Mouse (Mus musculus) spleen, adult 18-20 months (tissue): ENCODE measurements around the gene Slc35d2.

ENCODE experiments used
- DNase-seq, 2 experiments: peaks; one replicate each; pipeline ENCODE4 v3.0.0; 2022; ENCODE audit warnings: mixed read lengths in 2 of 2

Gene Slc35d2

DNA sequence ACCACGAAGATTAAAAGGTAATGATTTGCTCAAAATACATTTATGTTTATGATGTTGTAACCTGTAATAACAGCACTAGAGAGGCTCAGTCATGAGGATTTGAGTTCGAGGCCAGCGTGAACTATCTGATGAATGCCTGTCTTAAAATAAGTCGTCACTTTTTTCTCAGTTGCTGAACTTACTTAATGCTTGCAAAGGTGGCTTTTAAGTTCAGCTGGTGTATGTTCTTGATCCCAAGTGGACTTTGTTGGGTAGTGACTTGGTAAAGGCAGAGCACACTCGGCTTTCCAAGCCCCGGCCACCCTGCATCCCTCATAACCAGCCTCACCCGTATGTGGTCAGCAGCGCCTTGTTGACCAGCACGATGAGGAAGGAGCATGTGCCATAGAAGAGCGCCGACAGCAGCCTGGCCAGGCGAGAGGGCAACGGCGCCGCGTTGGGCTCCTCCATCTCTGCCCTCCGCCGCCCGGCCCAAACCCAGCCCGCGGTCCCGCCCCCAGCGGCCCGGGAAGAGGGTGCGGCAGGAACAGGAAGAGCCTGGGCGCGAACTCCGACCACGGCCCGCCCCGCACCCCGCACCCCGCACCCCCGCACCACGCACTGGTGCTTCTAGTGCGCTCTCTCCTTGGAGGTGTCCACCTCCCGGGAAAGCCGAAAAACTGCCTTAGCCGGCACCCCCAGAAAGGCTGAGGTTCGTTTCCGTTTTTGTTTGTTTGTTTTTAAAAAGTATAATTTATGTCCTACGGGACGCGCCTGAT lies at the start of gene Slc35d2:
Slc35d2 (minus strand) TSS at position 511 of the 758 bp plus-strand sequence.
- peak; percentile 66 to 79 for DNase-seq

DNA sequence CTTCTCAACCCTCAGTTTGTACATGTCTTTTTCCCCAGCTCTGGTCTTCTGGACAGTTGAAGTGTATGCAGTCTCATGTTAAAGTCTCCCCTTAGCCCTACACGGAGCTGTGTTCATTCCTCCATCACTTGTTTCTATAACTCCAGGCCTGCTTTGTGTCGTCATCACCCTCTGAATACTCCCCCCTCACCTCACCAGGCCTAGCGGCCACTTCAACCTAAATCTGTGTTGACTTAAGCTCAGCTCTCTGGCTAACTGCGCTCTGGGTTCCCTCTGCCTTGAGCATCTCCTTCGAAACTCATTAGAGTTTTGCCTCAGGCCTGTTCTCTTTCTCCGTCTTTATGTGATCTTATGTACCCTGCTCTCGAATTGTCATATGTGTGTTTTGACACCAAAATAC lies 48.8 kb upstream of the Slc35d2 start:
- DNase-seq, result no peak

DNA sequence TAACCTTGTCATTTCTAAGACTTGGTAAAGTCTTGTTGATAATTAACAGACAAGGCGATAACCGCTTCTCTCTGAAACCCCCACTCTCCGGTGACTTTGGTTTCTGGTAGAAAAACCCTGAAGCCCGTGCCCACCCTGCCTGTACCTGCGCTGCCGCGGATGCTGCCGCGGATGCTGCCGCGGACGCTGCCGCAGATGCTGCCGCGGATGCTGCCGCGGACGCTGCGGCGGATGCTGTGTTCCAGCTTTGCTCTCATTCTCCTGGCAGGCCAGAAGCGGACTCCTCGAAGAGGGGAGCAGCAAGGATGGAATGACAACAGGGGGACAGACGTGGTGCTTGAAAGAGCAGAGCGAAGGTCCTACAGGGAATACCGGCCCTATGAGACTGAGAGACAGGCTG lies 40.6 kb upstream of the Slc35d2 start:
- DNase-seq, result no peak

DNA sequence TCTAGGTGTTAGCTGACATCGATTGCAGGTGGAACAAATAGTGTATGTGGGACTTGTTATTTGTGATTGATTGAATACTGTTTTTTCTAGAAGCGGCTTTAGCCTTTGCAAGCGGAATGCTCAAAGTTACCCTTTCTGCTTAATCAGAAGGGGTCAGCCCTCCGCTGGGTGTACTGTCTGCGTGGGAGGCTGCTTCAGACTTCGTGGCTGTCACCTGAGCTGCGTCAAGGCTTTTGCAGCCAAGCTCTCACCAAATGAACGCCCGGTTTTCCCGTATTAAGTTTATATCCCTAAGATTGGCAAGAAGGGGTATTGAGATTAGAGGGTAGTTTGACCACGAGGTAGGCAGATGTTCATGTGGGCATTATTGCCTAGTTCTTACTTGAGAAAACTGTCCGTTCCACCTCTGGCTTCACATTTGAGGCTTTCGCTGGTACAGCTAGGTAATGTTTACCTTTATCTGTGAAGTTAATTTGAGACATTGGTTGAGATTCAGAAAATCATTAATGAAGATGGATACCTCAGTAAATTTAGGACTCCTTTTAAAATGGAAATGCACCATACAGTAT lies 34.1 kb upstream of the Slc35d2 start:
- no peak for DNase-seq

DNA sequence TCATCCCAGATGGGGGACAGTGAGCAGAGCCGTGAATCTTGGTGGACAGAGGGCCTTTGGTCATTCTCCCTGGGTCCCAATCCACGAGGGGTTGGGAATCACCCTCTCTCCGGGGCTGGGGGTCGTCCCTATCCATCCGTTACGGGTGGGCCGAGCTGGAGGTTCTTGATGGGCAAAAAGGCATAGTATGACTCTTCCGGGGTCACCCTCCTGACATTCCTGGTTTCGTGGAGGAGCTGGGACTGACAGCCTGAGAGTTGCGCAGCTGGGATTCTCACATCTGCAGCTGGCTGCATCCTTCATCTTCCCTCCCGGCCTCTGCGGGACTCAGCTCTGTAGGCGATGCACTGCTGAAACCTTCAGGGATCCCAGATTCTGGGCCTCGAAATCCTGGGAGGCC lies 33.5 kb upstream of the Slc35d2 start:
- no peak for DNase-seq

DNA sequence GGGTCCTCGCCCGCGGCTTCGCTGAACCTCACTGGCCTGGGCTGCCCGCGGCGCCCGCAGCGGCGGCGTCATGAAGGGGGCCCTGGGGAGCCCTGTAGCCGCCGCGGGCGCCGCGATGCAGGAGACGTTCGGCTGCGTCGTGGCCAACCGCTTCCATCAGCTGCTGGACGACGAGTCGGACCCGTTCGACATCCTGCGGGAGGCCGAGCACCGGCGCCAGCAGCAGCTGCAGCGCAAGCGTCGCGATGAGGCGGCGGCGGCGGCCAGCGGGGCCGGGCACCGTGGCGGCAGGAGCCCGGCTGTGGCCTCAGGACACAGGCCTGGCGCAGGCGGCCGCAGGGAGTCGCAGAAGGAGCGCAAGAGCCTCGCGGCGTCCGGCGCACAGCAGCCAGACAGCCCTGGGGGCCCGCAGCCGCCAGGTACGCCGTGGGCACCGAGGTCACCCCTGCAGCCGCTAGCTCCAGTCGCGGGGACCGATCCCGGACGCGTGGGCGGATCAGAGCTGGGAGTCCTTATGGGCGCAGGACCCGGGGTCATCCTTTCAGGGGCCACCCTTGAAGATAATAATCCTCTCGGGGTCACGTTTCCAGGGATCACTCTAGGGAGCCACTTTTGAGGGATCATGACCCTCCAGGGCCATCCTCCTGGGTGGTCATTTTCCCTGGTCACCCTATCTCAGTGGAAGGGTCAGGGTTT lies 32.9 kb upstream of the Slc35d2 start:
- peak in 1 of 2 experiments; percentile 31 for DNase-seq

DNA sequence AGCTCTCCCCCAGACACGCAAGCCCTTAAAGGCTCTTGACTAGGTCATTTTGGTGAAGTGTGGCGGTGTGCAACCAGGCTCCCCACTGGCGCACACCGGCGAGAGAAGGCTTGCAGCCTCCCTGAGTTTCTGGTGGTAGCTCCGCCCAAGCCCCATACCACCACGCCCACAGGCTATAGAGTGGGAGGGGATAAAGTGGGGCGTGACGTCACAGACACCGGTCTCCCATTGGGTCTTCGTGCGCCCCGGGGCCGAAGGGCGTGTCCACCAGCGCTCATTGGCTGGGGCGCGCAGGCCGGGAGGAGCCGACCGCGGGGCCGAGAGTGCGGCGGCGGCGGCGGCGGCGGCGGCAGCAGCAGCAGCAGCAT lies 32.4 kb upstream of the Slc35d2 start, which contains the start of gene Habp4:
Habp4 (plus strand) TSS at position 277 of the 368 bp plus-strand sequence.
- DNase-seq, result peak; percentile 96 to 98

DNA sequence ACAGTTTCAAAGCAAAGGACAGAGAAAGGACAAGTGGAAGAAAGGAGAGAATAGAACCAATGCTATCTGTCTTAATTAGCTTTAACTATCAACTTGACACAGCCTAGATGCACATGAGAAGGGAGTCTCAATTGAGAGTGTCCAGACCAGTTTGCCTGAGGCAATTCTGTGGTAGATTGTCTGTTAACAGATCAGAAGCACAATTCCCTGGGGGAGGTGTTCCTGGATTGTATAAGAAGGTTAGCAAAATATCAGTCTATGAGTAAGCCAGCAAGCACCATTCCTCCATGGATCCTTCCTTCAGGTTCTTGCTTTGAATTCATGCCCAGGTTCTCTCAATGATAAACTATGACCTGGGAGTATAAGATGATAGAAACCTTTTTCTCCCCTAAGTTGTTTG lies 27.8 kb upstream of the Slc35d2 start:
- no peak for DNase-seq

DNA sequence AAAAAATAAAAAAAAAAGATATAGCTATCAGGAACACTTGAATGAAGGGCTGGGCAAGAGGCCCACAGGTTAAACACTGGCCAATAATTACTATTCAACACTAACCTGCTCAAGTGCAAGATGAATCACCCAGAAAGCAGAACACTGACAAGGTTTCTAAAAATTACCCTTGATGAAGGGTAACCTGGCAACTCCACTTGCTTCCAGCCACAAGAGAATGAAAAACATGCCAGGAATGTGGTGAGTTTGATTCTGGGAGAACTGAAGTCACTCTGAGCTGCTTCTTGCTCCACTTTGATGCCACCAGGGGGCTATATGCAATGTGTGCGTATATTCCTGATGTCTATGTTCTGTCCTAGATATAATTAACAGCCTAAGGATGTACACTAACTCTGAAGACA lies 26.0 kb upstream of the Slc35d2 start:
- no peak for DNase-seq

DNA sequence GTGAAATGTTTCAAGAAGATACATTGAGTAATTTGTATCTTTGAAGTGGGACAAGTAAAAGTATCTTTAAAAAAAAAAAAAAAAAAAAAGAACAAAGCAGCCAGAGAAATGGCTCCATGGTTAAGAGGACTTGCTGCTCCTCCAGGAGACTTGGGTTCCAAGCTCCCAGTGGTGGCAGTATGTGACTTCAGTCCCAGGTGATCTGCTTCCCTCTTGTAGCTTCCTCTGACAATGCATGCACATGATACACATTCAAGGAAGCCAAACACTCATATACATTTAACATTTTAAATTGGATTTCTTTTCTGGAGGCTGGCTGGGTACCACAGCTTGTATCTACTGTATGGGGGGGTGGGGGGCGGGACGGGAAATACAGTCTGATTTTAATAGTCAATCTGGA lies 25.5 kb upstream of the Slc35d2 start:
- no peak for DNase-seq

DNA sequence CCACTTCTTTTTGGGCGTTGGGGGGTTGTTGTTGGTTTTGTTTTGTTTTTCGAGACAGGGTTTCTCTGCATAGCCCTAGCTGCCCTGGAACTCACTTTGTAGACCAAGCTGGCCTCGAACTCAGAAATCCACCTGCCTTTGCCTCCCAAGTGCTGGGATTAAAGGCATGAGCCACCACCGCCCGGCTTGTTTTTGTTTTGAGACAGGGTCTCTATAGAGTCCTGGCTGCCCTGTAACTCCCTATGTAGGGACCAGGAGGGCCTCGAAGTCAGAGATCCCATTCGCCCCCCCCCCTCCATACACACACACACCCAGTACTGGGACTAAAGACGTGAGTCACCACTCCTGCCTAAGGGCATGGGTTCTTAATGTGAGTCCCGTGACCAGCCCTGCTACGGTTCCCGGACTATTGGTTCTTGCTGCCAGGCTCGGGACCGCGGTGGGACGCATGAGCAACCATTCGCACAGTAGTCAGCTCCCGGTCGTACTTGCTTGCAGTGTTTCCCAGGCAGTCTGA lies 24.6 kb upstream of the Slc35d2 start:
- DNase-seq, result peak; percentile 33 to 43

DNA sequence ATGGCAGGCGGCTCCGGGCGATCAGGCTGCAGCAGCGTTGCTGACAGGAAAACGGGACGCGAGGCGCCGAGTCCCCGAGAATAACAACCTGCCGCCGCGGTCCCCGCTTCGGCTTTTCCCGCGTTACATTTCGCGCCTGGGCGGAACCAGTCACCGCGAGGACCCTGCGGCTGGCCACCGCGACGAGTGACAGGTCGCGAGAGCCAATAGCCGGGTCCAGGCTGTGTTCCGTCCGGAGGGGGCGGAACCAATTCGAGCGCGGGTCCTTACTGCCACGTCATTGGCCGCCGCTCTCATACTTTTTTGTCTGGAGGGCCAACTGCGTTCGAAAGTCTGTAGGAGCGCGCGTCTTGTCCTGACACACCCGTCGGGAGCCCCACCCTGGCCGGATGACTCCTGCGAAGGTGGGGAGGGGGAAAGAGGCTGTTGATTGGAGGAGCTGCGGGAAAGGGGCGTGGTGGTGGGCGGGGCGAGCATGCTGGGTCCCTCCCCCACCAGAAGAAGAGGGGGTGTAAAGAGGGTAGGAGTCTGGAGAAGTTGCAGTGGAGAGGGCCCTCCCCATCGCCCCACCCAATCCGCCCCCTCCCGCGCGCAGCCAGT lies 24.0 kb upstream of the Slc35d2 start, which contains the start of gene Zfp367:
Zfp367 (minus strand) TSS at position 120 of the 600 bp plus-strand sequence.
- DNase-seq, result peak; percentile 95 to 99

DNA sequence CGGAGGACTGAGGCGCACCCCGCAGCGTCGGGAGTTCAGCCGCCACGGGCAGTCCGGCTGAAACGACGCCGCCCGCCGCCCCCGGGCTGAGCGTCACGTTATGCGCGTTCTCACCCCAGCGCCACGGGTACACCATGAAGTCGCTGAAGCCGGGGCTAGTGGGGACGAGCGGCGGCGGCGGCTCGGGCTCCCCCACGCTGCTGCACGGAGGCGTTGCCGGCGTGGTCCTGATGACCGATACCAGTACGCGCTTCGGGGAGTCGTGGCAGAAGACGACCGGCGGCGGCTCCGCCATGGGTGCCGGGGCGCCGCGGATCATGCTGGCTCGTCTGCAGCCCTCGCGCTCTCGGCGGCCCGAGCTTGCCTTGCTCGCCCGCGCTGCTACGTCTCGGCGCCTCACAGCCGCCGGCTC lies 23.5 kb upstream of the Slc35d2 start:
- no peak for DNase-seq

DNA sequence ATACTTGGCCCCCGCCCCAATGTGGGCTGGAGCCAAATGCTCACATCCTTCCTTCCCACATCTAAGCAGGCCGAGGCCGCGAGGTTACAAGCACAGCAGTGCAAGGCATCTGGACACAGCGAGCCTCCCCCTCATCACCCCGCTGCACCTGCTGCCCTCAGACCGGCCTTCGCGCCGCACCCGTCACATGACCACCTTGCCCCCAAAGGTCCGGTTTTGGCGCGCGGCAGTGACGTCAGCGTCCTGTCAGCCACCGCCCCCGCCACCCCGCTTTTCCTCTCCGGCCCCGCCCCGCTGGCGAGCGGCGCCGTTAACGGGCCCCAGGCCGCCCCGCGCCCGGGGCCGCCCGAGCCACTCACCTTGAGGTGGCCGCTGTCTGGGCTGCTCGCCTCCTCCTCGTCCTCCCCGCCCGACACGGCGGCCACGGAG lies 23.1 kb upstream of the Slc35d2 start:
- peak; percentile 81 to 88 for DNase-seq

DNA sequence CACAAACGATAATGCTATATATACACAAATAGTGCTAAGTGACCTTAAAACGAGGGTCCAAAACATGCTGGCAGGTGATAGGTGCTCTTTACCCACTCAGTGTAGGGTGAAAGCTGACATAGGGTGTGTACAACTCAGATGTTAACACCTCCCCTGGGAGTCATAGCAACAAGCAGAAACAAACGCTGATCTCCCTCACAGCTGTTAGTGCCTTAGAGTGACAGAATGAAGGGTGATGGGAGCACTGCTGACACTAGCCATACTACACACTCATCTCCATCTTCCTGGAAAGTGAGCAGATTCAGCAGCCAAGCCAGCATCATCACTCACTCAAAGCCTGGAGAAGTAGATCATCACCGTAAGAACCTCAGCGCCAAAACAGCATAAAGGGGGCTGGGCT lies 21.0 kb upstream of the Slc35d2 start:
- DNase-seq, result no peak

DNA sequence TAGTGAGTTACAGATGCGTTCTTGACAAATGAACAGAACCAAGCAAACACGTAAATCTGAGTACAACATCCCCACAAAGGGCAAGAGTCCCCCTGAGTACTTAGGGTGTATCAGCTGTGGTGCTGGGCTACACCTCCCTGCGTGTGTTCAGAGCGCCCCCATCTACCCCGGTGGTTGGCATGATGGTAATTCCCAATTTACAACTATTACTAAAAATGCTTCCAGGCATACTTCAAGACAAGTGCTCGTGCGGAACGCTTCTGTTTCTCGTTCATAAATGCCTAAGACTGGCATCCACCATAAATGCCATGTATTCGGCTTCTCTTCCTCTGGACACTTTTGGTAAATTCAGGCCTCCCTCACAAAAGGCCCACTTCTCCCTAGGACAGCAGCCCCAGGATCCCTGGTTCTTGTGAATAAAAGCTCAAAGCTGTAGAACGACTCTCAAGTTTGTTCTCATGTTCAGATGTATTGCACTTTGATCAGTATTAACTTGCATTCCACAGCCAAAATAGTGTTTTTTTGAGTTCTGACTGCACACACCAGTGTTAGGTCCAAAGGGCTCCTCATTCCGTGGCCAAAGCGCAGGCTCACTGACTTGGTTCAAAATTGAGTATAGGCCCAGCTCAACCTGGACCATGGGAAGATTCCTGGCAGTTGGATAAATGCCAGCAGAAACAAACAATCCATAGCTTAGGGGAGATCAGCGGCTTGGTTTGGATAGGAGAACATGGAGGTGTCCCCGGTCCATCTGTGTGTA lies 628 bp upstream of the Slc35d2 start:
- peak; percentile 48 to 67 for DNase-seq

DNA sequence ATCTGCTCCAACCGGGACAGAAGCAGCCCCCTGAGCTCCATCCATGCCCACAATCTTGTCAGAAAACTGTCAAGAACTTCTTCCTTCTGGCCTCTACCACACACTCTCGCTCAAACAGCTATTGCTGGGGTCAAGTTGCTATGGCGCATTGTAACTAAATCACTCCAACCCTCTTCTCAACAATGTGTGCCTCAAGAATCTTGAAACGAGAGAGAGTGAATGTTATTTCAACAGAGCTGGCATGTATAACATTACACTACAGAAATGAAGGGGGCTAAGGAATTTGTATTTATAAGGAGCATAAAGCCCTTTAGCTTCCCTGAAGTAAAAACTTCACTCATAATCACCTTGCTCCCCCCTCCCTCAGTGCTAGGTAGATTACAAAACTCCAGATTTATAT lies 2.9 kb downstream of the Slc35d2 start:
- no peak for DNase-seq

DNA sequence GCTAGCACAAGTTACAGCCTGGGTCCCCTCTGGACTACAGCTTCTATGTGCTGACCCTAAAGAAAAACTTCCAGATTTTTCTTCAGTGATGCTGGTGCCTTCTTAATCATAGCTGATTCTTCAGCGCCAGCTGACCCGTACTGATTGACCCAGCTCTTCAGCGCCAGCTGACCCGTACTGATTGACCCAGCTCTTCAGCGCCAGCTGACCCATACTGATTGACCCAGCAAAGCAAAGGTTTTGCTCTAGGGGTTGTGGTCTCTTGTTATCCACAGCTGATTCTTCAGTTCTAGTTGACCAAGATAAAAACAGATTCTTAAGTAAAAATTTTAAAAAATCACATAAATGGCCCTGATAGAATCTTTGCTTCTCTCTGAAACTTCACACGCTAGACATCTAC lies 4.3 kb downstream of the Slc35d2 start:
- DNase-seq, result no peak

DNA sequence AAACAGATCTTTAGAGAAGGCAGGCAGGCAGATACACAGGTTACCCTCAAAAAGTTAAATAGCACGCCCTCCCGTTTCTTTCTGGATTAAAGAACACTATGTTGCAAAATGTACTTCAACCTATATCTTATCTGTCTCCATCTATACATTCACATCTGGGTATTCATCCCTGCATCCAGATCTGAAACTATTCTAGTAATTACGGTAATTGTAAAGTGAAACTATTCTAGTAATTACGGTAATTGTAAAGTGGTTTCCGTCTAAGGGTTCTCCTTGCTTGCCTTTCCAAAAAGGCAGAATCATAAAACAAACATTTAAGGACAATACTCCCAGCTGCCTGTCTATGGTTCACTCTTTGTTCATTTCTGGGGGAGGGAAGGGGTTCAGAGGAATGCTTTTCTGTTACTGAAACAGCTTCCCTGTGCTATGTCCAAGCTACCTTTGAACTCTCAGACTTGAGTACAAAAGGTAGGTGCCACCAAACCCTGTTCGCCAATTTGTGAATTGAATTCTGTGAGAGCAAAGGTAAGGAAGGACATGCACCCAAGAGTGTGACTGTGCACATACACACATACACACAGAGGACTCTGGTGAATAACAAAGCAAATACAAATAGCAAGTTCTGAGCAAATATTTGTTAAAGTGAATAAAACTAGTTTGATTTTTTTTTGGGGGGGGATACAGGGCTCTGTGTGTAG lies 5.5 kb downstream of the Slc35d2 start:
- no peak for DNase-seq

DNA sequence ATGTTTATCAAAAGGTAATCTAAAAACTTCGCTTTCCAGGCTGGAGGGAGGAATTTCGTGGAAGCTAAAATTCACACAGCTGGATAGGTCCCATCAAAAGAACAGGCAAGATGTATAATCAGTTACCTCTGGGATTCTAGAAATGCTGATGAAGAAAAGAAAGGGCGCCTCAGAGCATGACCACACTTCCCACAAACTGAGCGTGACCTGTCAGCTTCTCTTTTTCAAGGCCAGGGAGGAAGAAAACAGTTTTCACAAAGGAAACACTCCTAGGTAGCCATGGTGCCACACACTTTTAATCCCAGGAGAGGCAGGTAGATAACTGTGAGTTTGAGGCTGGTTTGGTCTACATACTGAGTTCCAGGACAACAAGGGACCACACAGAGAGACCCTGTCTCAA lies 8.4 kb downstream of the Slc35d2 start:
- DNase-seq, result no peak

DNA sequence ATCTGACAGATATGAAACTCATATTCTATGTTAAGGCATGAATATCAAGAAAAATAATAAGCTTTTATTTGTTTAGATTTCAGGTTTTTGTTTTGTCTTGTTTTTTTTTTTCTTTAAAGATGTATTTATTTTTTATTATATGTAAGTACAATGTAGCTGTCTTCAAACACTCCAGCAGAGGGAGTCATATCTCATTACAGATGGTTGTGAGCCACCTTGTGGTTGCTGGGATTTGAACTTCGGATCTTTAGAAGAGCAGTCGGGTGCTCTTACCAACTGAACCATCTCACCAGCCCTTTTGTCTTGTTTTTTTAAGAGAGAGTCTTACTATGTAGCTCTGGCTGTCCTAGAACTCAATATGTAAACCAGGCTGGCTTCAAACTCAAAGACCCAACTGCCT lies 11.7 kb downstream of the Slc35d2 start:
- DNase-seq, result no peak

DNA sequence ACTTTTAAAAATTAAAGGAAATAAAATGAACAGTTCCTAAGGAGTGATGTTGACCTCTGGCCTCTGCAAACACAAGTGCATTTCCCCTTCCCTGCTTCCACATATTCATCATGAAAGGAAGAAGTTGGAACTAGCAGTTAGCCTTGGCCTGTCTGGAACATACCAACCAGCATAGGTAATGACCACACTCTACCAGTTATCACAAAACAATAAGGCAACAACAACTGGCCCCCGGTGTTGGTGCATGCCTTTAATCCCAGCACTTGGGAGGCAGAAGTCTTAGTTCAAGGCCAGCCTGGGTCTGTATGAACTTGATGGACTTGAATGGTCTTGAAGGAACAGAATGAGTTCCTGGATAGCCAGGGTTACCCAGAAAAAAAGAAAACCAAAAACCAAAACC lies 18.7 kb downstream of the Slc35d2 start:
- DNase-seq, result no peak
